Mouse (Mus musculus): Measurements from ENCODE around the gene Bex6. TPM values are rescaled to one million over a fixed set of nuclear protein-coding genes. Genes with fewer than 3 reads are reported as not detected.
A peak's percentile ranks its signal among the peaks of the same experiment; 100 is the strongest.

Bex6 gene
- polyA plus RNA-seq (2015; fragmentation: Nextera tagmentation; extraction: Ambion mirVana), result 0.14 TPM in 1 of 2 replicates, not detected in the other

GRCm38 (mm10) chr16:32179333-32179901, at the start of gene Bex6:
TSS of gene Bex6 (plus strand) at chr16:32179823.
- Histone ChIP-seq H3K4me2 (ENCODE audit: low read depth, low read length) (no peak within 1 kb of the TSS), H3K27me3 (ENCODE audit: control insufficient read depth, insufficient read depth, low read length) (no peaks in the 10 kb centered on the region), H3K9ac (ENCODE audit: low read length) (no peak within 1 kb of the TSS), H3K4me3 (replicated peaks; ENCODE audit: low read length) (no peak within 1 kb of the TSS), H3K27ac (ENCODE audit: low read length) (no peak within 1 kb of the TSS), H3K36me3 (ENCODE audit: control insufficient read depth, insufficient read depth, low read length) (no peaks in the 10 kb centered on the region), H3K9me3 (replicated peaks; ENCODE audit: control insufficient read depth, low read length) (no peaks in the 10 kb centered on the region), H3K4me1 (ENCODE audit: control insufficient read depth, insufficient read depth, low read length) (0 out of 2 replicates have a peak, but pooled peaks cover 3% of the 10 kb centered on the region)
- ATAC-seq (ENCODE audit: insufficient read depth, low FRiP score), result no peak
- WGBS, result 78% methylated on average over 6 of the region's 6 CpGs

DNA sequence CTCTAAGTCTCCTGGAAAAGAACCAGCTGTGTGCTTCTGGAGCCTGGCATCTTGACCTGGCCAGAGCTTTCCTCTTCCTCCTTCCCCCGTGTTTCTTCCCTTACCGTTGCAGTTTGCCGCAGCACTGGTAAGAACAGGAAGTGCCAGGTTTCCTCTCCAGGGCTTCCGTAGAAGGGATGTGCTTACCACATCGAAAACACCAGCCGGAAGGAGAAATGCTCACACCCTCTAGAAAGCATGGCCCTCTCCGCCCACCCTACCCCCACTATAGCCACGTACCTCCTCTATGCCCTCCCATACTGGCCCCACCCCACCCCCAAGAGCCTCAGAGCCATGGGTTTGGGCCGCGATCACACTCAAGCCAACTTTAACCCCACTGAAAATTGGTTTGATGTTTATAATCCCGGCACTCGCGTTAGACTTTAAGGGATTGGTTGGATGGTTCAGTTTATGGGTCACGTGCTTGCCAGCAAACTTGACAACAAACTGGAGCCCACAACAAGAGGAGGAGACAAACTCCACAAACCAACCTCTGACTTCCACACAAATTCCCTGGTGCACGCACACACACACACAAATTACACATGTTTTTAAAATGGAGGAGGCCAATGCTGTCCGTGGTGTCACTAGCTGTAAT, 49.3 kb upstream of the Bex6 start:
- H3K27ac ChIP-seq (ENCODE audit: low read length), result peak overlapping the region; percentile 28; the same call in 1 of the 2 replicates
- ATAC-seq (ENCODE audit: insufficient read depth, low FRiP score), result peak; percentile 62
- H3K4me1 ChIP-seq (ENCODE audit: control insufficient read depth, insufficient read depth, low read length), result no peaks in the 10 kb centered on the region
- no peaks in the 10 kb centered on the region for H3K27me3 ChIP-seq (ENCODE audit: control insufficient read depth, insufficient read depth, low read length)
- H3K4me2 ChIP-seq (ENCODE audit: low read depth, low read length), result peak overlapping the region; percentile 39
- 54% methylated on average over 16 of the region's 16 CpGs for WGBS
- peak overlapping the region; percentile 25 for H3K4me3 ChIP-seq (replicated peaks; ENCODE audit: low read length)
- no peaks in the 10 kb centered on the region for H3K36me3 ChIP-seq (ENCODE audit: control insufficient read depth, insufficient read depth, low read length)
- H3K9me3 ChIP-seq (replicated peaks; ENCODE audit: control insufficient read depth, low read length), result no peaks in the 10 kb centered on the region
- peak overlapping the region; percentile 38 for H3K9ac ChIP-seq (ENCODE audit: low read length)

- H3K27me3 ChIP-seq (ENCODE audit: control insufficient read depth, insufficient read depth, low read length), result no peaks in the 10 kb centered on the region
- 79% methylated on average over 3 of the region's 3 CpGs for WGBS
- H3K9me3 ChIP-seq (replicated peaks; ENCODE audit: control insufficient read depth, low read length), result no peaks in the 10 kb centered on the region
- no peaks in the 10 kb centered on the region for H3K4me1 ChIP-seq (ENCODE audit: control insufficient read depth, insufficient read depth, low read length)
- ATAC-seq (ENCODE audit: insufficient read depth, low FRiP score), result no peak
- no peaks in the 10 kb centered on the region for H3K36me3 ChIP-seq (ENCODE audit: control insufficient read depth, insufficient read depth, low read length)
- no peak overlapping the region for H3K4me2 ChIP-seq (ENCODE audit: low read depth, low read length)
- no peak overlapping the region for H3K9ac ChIP-seq (ENCODE audit: low read length)
- no peak overlapping the region for H3K4me3 ChIP-seq (replicated peaks; ENCODE audit: low read length)
- H3K27ac ChIP-seq (ENCODE audit: low read length), result no peak overlapping the region
Measured at GRCm38 (mm10) chr16:32133148-32133547, 46.5 kb upstream of the Bex6 start.

GRCm38 (mm10) chr16:32135842-32136357, 43.7 kb upstream of the Bex6 start:
- Histone ChIP-seq H3K4me2 (ENCODE audit: low read depth, low read length) (no peak overlapping the region), H3K4me1 (ENCODE audit: control insufficient read depth, insufficient read depth, low read length) (no peaks in the 10 kb centered on the region), H3K9me3 (replicated peaks; ENCODE audit: control insufficient read depth, low read length) (no peaks in the 10 kb centered on the region), H3K27ac (ENCODE audit: low read length) (no peak overlapping the region), H3K36me3 (ENCODE audit: control insufficient read depth, insufficient read depth, low read length) (no peaks in the 10 kb centered on the region), H3K4me3 (replicated peaks; ENCODE audit: low read length) (no peak overlapping the region), H3K27me3 (ENCODE audit: control insufficient read depth, insufficient read depth, low read length) (no peaks in the 10 kb centered on the region), H3K9ac (ENCODE audit: low read length) (no peak overlapping the region)
- WGBS, result 81% methylated on average over 7 of the region's 7 CpGs
- ATAC-seq (ENCODE audit: insufficient read depth, low FRiP score), result no peak

- Histone ChIP-seq H3K27ac (ENCODE audit: low read length) (no peak overlapping the region), H3K9me3 (replicated peaks; ENCODE audit: control insufficient read depth, low read length) (no peaks in the 10 kb centered on the region; the same call in 1 of the 2 replicates), H3K4me3 (replicated peaks; ENCODE audit: low read length) (no peak overlapping the region), H3K9ac (ENCODE audit: low read length) (no peak overlapping the region), H3K4me2 (ENCODE audit: low read depth, low read length) (no peak overlapping the region), H3K4me1 (ENCODE audit: control insufficient read depth, insufficient read depth, low read length) (no peaks in the 10 kb centered on the region), H3K27me3 (ENCODE audit: control insufficient read depth, insufficient read depth, low read length) (no peaks in the 10 kb centered on the region), H3K36me3 (ENCODE audit: control insufficient read depth, insufficient read depth, low read length) (peaks cover 10% of the 10 kb centered on the region; the same call in 1 of the 2 replicates)
- WGBS, result 71% methylated on average over 1 of the region's 1 CpGs
- no peak for ATAC-seq (ENCODE audit: insufficient read depth, low FRiP score)
Measured at GRCm38 (mm10) chr16:32138954-32139353, 40.7 kb upstream of the Bex6 start.

- H3K4me1 ChIP-seq (ENCODE audit: control insufficient read depth, insufficient read depth, low read length), result no peaks in the 10 kb centered on the region
- no peak overlapping the region for H3K27ac ChIP-seq (ENCODE audit: low read length)
- H3K9ac ChIP-seq (ENCODE audit: low read length), result no peak overlapping the region
- no peak for ATAC-seq (ENCODE audit: insufficient read depth, low FRiP score)
- 92% methylated on average over 15 of the region's 15 CpGs for WGBS
- no peak overlapping the region for H3K4me3 ChIP-seq (replicated peaks; ENCODE audit: low read length)
- no peak overlapping the region for H3K4me2 ChIP-seq (ENCODE audit: low read depth, low read length)
- H3K9me3 ChIP-seq (replicated peaks; ENCODE audit: control insufficient read depth, low read length), result peaks cover 3% of the 10 kb centered on the region; the same call in 1 of the 2 replicates
- H3K36me3 ChIP-seq (ENCODE audit: control insufficient read depth, insufficient read depth, low read length), result peaks cover 15% of the 10 kb centered on the region; the same call in 1 of the 2 replicates
- H3K27me3 ChIP-seq (ENCODE audit: control insufficient read depth, insufficient read depth, low read length), result no peaks in the 10 kb centered on the region
Measured at GRCm38 (mm10) chr16:32143766-32144165, 35.9 kb upstream of the Bex6 start.

DNA sequence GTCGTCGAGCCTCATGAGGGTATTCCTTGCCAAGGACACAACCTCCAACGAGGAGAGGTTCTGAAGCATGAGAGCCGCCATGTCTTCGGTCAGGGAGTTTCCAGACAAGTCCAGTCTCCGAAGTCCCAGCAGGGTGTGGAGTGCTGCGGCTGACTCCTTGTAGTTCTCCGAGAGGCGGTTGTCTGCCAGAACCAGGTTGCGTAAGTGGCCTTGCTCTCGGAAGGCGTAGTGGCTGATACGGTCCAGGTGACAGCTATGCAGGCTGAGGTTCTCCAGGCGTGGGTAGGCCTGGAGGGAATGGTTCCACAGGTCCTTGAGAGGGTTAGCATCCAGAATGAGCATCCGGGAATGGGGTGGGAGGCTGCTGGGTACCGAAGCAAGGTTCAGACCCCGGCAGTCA, 35.0 kb upstream of the Bex6 start:
- no peaks in the 10 kb centered on the region for H3K4me1 ChIP-seq (ENCODE audit: control insufficient read depth, insufficient read depth, low read length)
- no peak overlapping the region for H3K27ac ChIP-seq (ENCODE audit: low read length)
- no peak overlapping the region for H3K4me3 ChIP-seq (replicated peaks; ENCODE audit: low read length)
- ATAC-seq (ENCODE audit: insufficient read depth, low FRiP score), result no peak
- H3K4me2 ChIP-seq (ENCODE audit: low read depth, low read length), result no peak overlapping the region
- 90% methylated on average over 17 of the region's 17 CpGs for WGBS
- H3K27me3 ChIP-seq (ENCODE audit: control insufficient read depth, insufficient read depth, low read length), result no peaks in the 10 kb centered on the region
- peaks cover 3% of the 10 kb centered on the region; the same call in 1 of the 2 replicates for H3K9me3 ChIP-seq (replicated peaks; ENCODE audit: control insufficient read depth, low read length)
- no peak overlapping the region for H3K9ac ChIP-seq (ENCODE audit: low read length)
- H3K36me3 ChIP-seq (ENCODE audit: control insufficient read depth, insufficient read depth, low read length), result peaks cover 15% of the 10 kb centered on the region; the same call in 1 of the 2 replicates

- H3K4me3 ChIP-seq (replicated peaks; ENCODE audit: low read length), result no peak overlapping the region
- ATAC-seq (ENCODE audit: insufficient read depth, low FRiP score), result no peak
- H3K27ac ChIP-seq (ENCODE audit: low read length), result no peak overlapping the region
- peak overlapping the region; percentile 36; the same call in 1 of the 2 replicates for H3K4me2 ChIP-seq (ENCODE audit: low read depth, low read length)
- H3K27me3 ChIP-seq (ENCODE audit: control insufficient read depth, insufficient read depth, low read length), result no peaks in the 10 kb centered on the region
- WGBS, result 53% methylated on average over 10 of the region's 13 CpGs
- no peaks in the 10 kb centered on the region for H3K4me1 ChIP-seq (ENCODE audit: control insufficient read depth, insufficient read depth, low read length)
- H3K36me3 ChIP-seq (ENCODE audit: control insufficient read depth, insufficient read depth, low read length), result peaks cover 14% of the 10 kb centered on the region; the same call in 1 of the 2 replicates
- H3K9me3 ChIP-seq (replicated peaks; ENCODE audit: control insufficient read depth, low read length), result peaks cover 3% of the 10 kb centered on the region; the same call in 1 of the 2 replicates
- H3K9ac ChIP-seq (ENCODE audit: low read length), result 0 out of 2 replicates have a peak overlapping the region, but pooled peaks have one; percentile 26
Measured at GRCm38 (mm10) chr16:32147589-32148207, 31.9 kb upstream of the Bex6 start.

DNA sequence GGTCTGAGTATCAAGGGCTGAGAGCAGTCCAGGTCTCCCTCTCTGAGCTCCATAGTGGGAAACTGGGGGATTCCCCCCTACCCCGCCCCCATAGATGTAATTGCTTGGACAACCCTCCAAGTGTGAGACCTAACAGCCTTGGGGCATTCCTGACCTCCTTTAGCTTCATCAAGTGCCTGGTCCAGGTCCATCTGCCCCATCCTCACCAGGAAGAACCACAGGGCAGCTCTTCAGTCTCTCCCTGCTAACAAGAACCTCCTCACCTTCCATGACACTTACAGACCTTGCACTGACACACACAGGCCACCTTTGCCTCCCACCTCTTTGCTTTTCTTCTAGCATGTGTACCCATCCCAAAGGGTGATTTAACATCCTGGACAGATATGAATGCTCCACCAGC, 25.6 kb upstream of the Bex6 start:
- Histone ChIP-seq H3K9me3 (replicated peaks; ENCODE audit: control insufficient read depth, low read length) (no peaks in the 10 kb centered on the region), H3K27me3 (ENCODE audit: control insufficient read depth, insufficient read depth, low read length) (no peaks in the 10 kb centered on the region), H3K36me3 (ENCODE audit: control insufficient read depth, insufficient read depth, low read length) (no peaks in the 10 kb centered on the region), H3K27ac (ENCODE audit: low read length) (no peak overlapping the region), H3K4me1 (ENCODE audit: control insufficient read depth, insufficient read depth, low read length) (no peaks in the 10 kb centered on the region), H3K4me3 (replicated peaks; ENCODE audit: low read length) (no peak overlapping the region), H3K4me2 (ENCODE audit: low read depth, low read length) (no peak overlapping the region), H3K9ac (ENCODE audit: low read length) (peak overlapping the region; percentile 36; the same call in 1 of the 2 replicates)
- 88% methylated on average over 1 of the region's 1 CpGs for WGBS
- no peak for ATAC-seq (ENCODE audit: insufficient read depth, low FRiP score)

Data from stomach, embryonic 16.5 days (tissue).